Mouse (Mus musculus): ENCODE data around the gene Cadm1. TPM values are rescaled to one million over a fixed set of nuclear protein-coding genes. Genes with fewer than 3 reads are reported as not detected.

The Cadm1 gene
- polyA plus RNA-seq, 1 experiment = 9.3 TPM

DNA sequence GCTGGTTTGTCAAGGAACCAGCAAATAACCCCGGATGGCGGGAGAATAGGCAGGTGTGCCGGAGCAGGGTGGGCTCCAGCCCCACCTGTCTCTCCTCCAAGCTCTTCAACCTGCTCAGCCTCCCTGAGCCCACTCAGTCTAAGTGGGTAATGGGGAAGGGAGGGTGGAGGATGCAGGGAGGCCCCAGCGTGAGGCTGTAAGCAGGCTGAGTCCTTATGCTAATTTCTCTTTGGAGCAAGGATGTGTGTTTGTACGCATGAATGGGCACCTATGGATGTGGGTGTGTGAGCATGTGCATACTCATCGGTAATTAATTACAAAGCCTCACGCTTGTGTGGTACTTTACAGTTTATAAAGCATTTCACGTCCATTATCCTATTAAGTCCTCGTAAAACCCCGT is 370.8 kb downstream of the Cadm1 start:
- Histone ChIP-seq H3K27me3 (ENCODE audit: control insufficient read depth, insufficient read depth, insufficient read length) (no peaks in the 10 kb centered on the region), H3ac (ENCODE audit: control insufficient read depth, insufficient read length) (no peak overlapping the region), H3K4me2 (ENCODE audit: low read depth) (no peak overlapping the region), H3K79me2 (ENCODE audit: control insufficient read depth, insufficient read depth) (no peaks in the 10 kb centered on the region), H3K36me3 (ENCODE audit: control insufficient read depth, insufficient read depth) (no peaks in the 10 kb centered on the region), H3K4me3 (no peak overlapping the region)
- no peak for TF ChIP-seq MYOD1 (IDR thresholded peaks at IDR 0.05; ENCODE audit: control insufficient read depth in 1 of 3, insufficient read length in 2 of 3, low read depth in 2 of 3)

DNA sequence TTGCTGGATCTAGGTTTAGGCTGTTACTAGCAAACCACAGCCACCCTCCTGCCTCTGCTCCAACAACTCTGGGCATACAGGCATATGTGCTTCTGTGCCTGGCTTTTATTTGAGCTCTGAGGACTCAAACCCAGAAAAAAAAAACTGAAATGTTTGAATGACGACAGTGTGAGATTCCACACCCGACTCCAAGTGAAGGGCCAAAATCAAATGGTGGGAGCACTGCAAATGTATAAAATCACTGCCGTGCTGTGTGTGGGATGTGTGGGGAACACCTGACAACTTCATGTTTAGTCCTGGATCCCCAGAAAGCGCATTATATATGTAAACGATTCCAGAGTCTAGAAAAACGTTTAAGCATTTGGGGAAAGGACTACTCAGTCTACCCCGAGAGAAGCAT is 373.7 kb downstream of the Cadm1 start:
- TF ChIP-seq POLR2A (IDR thresholded peaks at IDR 0.05; ENCODE audit: insufficient read length, low read depth) = no peak
- TF ChIP-seq MAX (IDR thresholded peaks at IDR 0.05; ENCODE audit: low read depth) = no peak
- no peak for TF ChIP-seq MYOD1 (IDR thresholded peaks at IDR 0.05; ENCODE audit: control insufficient read depth in 1 of 3, insufficient read length in 2 of 3, low read depth in 2 of 3)
- TF ChIP-seq CEBPB (IDR thresholded peaks at IDR 0.05; ENCODE audit: insufficient read depth, poor library complexity, severe bottlenecking) = no peak
- TF ChIP-seq MYOG (IDR thresholded peaks at IDR 0.05; ENCODE audit: control insufficient read depth in 1 of 3, insufficient read depth in 1 of 3, insufficient read length in 2 of 3, low read depth in 2 of 3) = no peak
- no peak for TF ChIP-seq REST (IDR thresholded peaks at IDR 0.05; ENCODE audit: insufficient read depth, insufficient read length)
- TF ChIP-seq POLR2AphosphoS2 (IDR thresholded peaks at IDR 0.05; ENCODE audit: insufficient read length, low read depth) = no peak
- no peak for TF ChIP-seq SRF (IDR thresholded peaks at IDR 0.05; ENCODE audit: control insufficient read depth, insufficient read length, low read depth)
- no peak for TF ChIP-seq E2F4 (IDR thresholded peaks at IDR 0.05; ENCODE audit: insufficient read depth)
- no peak for TF ChIP-seq USF1 (IDR thresholded peaks at IDR 0.05; ENCODE audit: low read depth)
- no peak for TF ChIP-seq TCF12 (IDR thresholded peaks at IDR 0.05; ENCODE audit: insufficient read depth, poor library complexity, severe bottlenecking)
- TF ChIP-seq TCF3 (IDR thresholded peaks at IDR 0.05; ENCODE audit: insufficient read length, low read depth) = no peak
- no peak overlapping the region for H3K4me3 ChIP-seq

DNA sequence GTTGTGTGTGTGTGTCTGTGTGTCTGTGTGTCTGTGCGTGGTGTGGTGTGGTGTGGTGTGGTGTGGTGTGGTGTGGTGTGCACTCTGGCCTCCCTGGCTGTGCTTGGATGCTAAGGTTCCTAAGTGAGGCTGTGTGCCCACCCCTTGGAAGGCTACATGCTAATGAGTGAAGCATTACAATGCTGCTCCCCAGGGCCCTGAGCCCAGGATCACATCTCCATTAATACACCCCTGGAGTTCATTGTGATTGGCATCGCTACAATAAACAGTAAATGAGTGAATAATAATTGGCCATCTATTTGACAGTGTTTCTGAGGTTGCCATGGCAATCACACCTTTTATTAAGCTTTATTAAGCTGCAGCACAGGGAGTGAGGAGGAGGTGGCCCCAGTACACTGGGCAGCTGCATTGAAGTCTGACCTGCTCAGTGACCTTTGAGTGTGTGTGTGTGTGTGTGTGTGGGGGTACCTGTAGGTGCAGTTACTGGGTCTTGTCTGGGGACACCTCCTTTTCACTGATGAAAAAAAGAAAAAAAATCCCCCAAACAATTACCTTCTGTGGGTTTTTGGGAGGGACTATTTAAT is 374.5 kb downstream of the Cadm1 start:
- H3ac ChIP-seq (ENCODE audit: control insufficient read depth, insufficient read length) = no peak overlapping the region
- H3K79me2 ChIP-seq (ENCODE audit: control insufficient read depth, insufficient read depth) = no peaks in the 10 kb centered on the region
- H3K36me3 ChIP-seq (ENCODE audit: control insufficient read depth, insufficient read depth) = no peaks in the 10 kb centered on the region
- H3K27me3 ChIP-seq (ENCODE audit: control insufficient read depth, insufficient read depth, insufficient read length) = peaks cover 7% of the 10 kb centered on the region
- no peak overlapping the region for H3K4me3 ChIP-seq
- TF ChIP-seq TCF3 (IDR thresholded peaks at IDR 0.05; ENCODE audit: insufficient read length, low read depth) (no peak), REST (IDR thresholded peaks at IDR 0.05; ENCODE audit: insufficient read depth, insufficient read length) (no peak), CEBPB (IDR thresholded peaks at IDR 0.05; ENCODE audit: insufficient read depth, poor library complexity, severe bottlenecking) (no peak), SRF (IDR thresholded peaks at IDR 0.05; ENCODE audit: control insufficient read depth, insufficient read length, low read depth) (no peak), MYOG (IDR thresholded peaks at IDR 0.05; ENCODE audit: control insufficient read depth in 1 of 3, insufficient read depth in 1 of 3, insufficient read length in 2 of 3, low read depth in 2 of 3) (no peak), TCF12 (IDR thresholded peaks at IDR 0.05; ENCODE audit: insufficient read depth, poor library complexity, severe bottlenecking) (no peak), POLR2A (IDR thresholded peaks at IDR 0.05; ENCODE audit: insufficient read length, low read depth) (no peak), MYOD1 (IDR thresholded peaks at IDR 0.05; ENCODE audit: control insufficient read depth in 1 of 3, insufficient read length in 2 of 3, low read depth in 2 of 3) (no peak), E2F4 (IDR thresholded peaks at IDR 0.05; ENCODE audit: insufficient read depth) (no peak), POLR2AphosphoS2 (IDR thresholded peaks at IDR 0.05; ENCODE audit: insufficient read length, low read depth) (no peak), MAX (IDR thresholded peaks at IDR 0.05; ENCODE audit: low read depth) (no peak)
- H3K4me2 ChIP-seq (ENCODE audit: low read depth) = no peak overlapping the region

More for the DNA sequence above, 373.7 kb downstream of the Cadm1 start:
- H3K27me3 ChIP-seq (ENCODE audit: control insufficient read depth, insufficient read depth, insufficient read length) = peaks cover 1% of the 10 kb centered on the region
- no peak overlapping the region for H3ac ChIP-seq (ENCODE audit: control insufficient read depth, insufficient read length)
- no peak overlapping the region for H3K4me2 ChIP-seq (ENCODE audit: low read depth)
- no peaks in the 10 kb centered on the region for H3K79me2 ChIP-seq (ENCODE audit: control insufficient read depth, insufficient read depth)
- no peaks in the 10 kb centered on the region for H3K36me3 ChIP-seq (ENCODE audit: control insufficient read depth, insufficient read depth)

DNA sequence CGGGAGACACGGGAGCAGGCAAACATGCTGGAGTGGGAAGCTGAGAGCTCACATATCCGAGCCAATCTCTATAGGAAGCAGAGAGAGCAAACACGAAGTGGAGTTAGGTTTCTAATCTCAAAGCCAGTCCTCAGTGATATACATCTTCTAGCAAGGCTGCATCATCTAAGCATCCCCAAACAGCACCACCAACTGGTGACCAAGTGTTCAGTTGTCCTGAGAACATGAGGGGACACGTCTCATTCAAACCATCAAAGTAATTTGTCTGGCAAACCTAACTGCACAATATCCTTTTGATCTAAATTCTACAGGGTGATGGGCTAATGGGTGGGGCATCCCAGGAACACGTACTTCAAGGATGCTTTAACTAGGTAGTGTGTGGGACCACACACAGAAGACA is 376.5 kb downstream of the Cadm1 start:
- Histone ChIP-seq H3K27me3 (ENCODE audit: control insufficient read depth, insufficient read depth, insufficient read length) (peaks cover 7% of the 10 kb centered on the region), H3K4me2 (ENCODE audit: low read depth) (no peak overlapping the region), H3K36me3 (ENCODE audit: control insufficient read depth, insufficient read depth) (no peaks in the 10 kb centered on the region), H3K79me2 (ENCODE audit: control insufficient read depth, insufficient read depth) (no peaks in the 10 kb centered on the region), H3ac (ENCODE audit: control insufficient read depth, insufficient read length) (no peak overlapping the region), H3K4me3 (no peak overlapping the region)
- TF ChIP-seq POLR2A (IDR thresholded peaks at IDR 0.05; ENCODE audit: insufficient read length, low read depth) (no peak), REST (IDR thresholded peaks at IDR 0.05; ENCODE audit: insufficient read depth, insufficient read length) (no peak)
